Mouse (Mus musculus): ENCODE data around the gene Ctsc.
A peak's percentile ranks its signal among the peaks of the same experiment; 100 is the strongest.

Ctsc gene

DNA sequence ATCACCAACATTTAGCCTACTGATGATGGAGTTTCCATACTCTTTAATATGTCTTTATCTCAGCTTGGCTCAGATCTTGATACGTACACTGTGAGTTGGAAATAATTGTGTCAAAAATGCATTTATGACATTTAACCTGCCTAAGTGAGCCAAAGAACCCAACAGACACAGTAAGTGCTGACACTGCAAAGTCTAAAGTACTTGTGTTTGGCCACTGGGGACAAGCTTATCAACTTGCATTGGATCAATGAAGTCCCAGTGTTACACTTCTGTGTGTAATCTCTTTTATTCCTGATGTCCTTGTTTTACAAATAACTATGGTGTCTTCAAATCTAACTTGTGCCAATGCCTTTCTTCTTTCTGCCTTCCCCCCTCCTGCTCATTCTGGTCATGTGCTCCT is 18.1 kb downstream of the Ctsc start:
- no peak for ATAC-seq (ENCODE audit: low TSS enrichment)

DNA sequence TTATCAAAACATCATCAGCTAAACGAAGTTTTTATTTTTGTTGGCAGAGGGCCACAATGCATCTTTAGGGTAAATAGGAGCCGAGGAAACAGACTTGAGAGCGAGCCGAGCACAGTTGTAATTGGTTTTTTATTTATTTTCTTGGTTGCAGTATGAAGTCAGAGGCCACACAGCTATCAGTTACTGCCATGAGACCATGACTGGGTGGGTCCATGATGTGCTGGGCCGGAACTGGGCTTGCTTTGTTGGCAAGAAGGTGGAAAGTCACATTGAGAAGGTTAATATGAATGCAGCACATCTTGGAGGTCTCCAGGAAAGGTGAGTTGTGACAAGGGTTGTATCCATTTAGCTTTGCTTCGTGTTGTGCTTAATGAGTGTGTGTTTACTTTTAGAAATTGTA is 19.0 kb downstream of the Ctsc start:
- no peak for ATAC-seq (ENCODE audit: low TSS enrichment)

GRCm38 (mm10) chr7:88305750-88306149 is 27.9 kb downstream of the Ctsc start:
- no peak for ATAC-seq (ENCODE audit: low TSS enrichment)

DNA sequence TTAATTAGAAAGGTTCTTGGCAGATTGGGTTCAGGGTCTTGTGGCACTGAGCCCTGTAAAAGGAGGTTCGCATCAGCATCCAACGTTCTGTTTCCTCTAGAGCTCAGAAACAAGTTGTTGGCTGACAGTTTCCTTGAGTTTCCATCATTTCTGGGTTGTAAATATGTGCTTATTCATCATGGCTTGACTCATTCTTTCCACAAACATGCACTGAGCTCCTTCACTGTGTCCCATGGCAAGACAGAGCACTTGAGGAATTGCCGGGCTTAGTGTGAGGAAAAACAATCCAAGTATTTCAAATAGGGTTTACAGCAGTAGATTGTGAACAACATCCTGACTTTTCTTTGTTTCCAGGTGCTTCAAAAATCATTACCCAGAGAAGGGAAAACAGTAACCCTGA is 28.8 kb downstream of the Ctsc start:
- no peak for ATAC-seq (ENCODE audit: low TSS enrichment)

DNA sequence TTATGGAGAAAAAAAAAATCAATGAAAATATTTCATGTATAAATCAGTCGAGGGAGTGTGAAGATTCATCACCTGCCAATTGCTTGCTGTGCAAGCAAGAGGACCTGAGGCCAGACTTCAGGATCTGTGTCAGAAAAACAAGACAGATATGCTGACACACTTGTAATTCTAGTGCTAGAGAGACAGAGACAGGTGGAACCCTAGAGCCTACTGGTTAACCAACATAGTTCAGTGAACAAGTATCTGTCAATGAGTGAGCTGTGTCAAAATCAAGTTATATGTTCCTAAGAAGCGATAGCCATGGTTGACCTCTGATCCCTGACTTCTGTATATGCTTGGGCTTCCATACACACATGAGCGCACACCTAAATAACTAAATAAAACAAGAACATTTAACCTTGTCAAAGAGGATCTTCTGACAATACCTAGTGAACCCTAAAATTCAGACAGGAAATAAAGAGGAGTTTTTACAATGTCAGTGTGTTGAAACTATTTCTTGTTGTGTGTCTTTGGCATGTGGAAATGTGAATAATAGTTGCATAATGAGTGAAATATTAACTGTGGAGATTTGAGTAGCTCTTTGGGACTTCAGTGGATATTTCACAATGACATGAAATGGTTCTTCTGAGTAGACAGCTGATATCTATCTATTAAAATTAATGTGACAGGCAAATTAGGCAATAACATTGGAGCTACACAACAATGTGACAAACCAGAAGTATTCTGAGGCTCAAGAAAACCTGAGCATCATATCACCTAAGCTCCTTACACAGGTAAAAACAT is 32.7 kb downstream of the Ctsc start:
- ATAC-seq (ENCODE audit: low TSS enrichment) = no peak

GRCm38 (mm10) chr7:88316408-88316807 is 38.5 kb downstream of the Ctsc start:
- ATAC-seq (ENCODE audit: low TSS enrichment) = no peak

- ATAC-seq (ENCODE audit: low TSS enrichment) = no peak
Measured at GRCm38 (mm10) chr7:88318474-88318873, 40.6 kb downstream of the Ctsc start.

DNA sequence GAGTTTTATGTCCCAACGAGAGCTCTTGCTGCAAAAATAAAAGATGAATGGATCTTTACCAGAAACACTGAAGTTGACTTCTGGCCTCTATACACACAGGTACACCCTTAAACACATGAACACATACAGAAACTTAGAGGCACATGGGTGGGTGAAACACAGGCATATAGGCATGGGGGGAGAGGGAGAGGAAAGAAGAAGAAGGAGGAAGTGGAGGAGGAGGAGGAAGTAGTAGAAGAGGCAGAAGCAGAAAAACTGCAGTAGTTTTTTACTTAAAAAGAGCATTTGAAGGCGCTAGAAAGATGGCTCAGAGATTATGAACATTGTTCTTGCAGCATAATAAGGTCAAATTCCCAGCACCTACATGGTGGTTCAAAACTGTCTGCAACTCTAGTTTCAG is 41.0 kb downstream of the Ctsc start:
- no peak for ATAC-seq (ENCODE audit: low TSS enrichment)

- ATAC-seq (ENCODE audit: low TSS enrichment) = no peak
Measured at GRCm38 (mm10) chr7:88319414-88320140, 41.7 kb downstream of the Ctsc start.

- peak; percentile 72 for ATAC-seq (ENCODE audit: low TSS enrichment)
Measured at GRCm38 (mm10) chr7:88320628-88321336, 42.9 kb downstream of the Ctsc start.

DNA sequence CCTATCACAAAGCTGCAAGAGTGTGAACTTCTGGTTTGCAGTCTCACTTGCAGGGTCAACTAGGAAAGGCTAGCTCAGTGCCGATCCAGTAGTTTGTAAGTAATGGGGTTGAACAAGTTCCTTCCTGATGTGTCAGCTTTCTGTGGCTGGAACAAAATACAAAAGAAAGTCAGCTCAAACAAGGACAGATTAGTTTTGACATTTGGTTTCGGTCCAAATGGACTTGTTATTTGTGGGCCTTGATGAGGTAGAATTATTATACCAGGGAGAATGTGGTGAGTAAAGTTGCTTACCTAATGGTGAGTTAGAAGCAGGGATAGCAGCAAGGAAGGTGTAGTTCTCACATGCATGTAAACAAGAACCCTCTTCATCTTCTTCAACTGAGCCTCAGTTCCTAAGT is 44.5 kb downstream of the Ctsc start:
- ATAC-seq (ENCODE audit: low TSS enrichment) = no peak

GRCm38 (mm10) chr7:88327495-88327894 is 49.6 kb downstream of the Ctsc start:
- no peak for ATAC-seq (ENCODE audit: low TSS enrichment)

GRCm38 (mm10) chr7:88343828-88344227 is 65.9 kb downstream of the Ctsc start:
- ATAC-seq (ENCODE audit: low TSS enrichment) = no peak

DNA sequence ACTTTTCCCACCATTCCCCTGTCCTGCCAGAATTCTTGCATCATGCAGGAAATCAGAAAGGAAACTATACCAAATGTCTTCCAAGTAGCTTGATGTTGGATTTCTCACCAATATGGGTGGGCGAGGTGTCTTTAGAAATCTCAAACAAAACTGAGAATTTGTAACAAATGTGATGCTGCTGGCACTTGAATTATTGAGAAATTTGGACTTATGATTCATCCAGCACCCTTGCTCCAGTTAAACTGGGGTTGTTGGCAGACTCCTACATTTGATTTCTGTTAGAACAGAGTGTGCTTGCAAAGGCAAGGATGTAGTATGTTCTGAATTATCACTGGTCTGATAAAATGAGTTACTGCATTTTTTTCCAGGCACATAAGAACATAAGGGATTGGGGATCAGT is 68.2 kb downstream of the Ctsc start:
- peak; percentile 88 for ATAC-seq (ENCODE audit: low TSS enrichment)

- ATAC-seq (ENCODE audit: low TSS enrichment) = no peak
Measured at GRCm38 (mm10) chr7:88356871-88357776, 79.2 kb downstream of the Ctsc start.

DNA sequence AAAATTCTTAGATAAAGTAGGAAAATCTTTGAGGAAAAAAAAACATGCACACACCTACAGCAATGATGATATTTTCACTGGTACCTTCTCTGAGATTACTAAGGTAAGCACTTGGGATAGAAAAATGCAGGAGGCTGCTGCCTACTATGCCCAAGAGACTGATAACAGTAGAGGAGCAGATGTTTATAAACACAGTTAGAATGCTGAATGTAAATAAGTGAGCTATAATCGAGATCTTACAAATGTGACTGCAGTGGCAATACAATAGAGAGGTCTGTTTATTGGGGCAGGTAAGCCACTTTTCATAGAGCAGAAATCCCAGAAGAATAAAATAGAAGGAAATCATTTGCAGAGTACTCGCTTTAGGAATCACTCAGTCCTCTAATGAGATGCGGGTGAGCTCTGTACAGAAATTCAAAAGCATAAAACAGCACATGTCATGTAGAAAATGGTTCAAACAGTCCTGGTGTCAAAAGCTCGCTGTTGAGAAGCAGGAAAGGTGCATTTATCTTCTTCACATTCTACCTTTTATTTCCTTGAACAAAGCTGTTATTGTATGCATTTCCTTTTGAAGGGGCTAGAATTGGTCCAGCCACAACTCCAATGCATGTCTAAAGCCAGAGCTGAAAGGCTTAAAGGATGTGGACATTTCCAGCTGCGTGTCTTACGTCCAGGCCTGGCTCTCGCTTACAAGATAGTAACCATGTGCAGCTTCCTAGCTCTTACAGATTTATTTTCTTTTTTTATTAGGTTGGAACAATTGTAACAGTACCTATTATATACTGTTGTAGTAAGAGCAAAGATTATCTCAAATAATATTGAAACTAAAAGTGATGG is 80.4 kb downstream of the Ctsc start:
- no peak for ATAC-seq (ENCODE audit: low TSS enrichment)

Data from frontal cortex, adult (tissue).